Mouse (Mus musculus) T-helper 1 cell (primary cell): ENCODE measurements around the gene C3ar1.

Source experiments
- in situ Hi-C: fragments of 300-600 bp; cut with MboI, MseI; formaldehyde crosslinking; loops from one replicate; pipeline ENCODE4 v1.15.1; 2025; ENCODE audit warnings: high pct_unique_total_duplicates

Gene C3ar1

DNA sequence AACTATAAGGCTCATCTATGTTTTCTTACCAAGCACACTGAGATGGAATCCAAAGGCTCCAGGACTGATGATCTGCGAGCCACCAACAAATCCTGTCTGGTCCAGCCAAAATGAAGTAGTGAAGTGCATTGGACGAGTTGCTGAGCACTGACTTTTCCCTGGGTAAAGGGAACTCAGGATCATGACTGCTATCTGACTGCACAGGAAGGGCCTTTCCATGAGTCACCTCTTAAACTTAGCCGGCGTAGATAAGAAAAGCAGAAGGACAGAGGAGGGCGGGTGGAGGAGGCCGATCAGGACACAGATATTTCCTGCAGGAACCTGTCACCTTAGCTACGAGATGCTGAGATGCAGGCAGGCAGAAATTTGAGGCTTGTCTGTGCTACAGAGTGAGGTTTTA lies at the start of gene C3ar1:
Gene C3ar1 (minus strand): TSS at position 207 of the 400 bp plus-strand sequence.
- in situ Hi-C loops = no loop called here

DNA sequence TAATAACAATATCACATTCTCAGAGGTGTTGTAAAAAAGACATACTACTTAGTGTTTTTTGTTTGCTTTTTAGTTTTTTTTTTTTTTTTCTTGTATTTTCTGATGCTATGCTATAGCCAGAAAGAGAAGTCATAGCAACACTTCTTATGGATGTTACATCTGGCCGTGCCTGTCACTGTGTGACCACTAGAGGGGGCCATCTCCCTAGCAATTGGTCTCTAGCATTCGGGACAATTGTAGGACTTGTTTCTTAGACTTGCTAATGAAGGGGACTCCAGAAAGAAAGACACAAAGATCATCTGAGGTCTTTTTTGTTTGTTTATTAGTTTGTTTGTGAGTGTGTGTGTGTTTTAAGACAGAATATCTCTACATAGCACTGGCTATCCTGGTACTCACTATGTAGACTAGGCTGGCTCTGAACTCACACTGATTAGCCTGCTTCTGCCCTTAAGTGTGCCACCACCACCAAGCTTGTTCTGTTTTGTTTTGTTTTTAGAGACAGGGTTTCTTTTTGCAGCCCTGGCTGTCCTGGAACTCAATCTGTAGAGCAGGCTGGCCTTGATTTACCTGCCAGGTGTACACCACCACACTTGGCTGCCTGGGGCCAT lies 36.6 kb upstream of the C3ar1 start:
- in situ Hi-C loops = loop anchor here (10.0 to 25.0 kb wide), 2 partner anchors 645 to 1372 kb away; partner anchors contain the start of gene Vmn2r21

DNA sequence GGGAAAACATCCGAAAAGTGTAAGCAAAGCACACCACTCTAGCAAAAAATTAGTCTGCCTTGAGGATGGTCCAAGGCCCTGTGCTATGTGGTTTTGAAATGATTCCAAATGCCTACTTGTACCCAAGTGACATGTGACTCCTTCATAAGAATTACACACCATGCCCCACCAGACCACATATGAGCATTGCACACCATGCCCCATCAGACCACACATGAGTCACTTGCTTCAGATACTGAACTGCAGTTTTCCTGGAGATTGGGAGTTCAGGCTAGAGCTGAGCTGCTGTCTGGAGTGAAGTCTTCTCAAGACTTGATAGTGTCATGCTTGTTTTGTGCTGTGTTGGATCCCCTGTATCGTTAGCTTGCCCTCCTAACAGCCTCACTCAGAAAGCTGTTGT lies 33.6 kb upstream of the C3ar1 start:
- in situ Hi-C loops = loop anchor here (25.0 kb wide), 1 partner anchor 648 kb away; the partner anchor contains the start of gene Vmn2r21

DNA sequence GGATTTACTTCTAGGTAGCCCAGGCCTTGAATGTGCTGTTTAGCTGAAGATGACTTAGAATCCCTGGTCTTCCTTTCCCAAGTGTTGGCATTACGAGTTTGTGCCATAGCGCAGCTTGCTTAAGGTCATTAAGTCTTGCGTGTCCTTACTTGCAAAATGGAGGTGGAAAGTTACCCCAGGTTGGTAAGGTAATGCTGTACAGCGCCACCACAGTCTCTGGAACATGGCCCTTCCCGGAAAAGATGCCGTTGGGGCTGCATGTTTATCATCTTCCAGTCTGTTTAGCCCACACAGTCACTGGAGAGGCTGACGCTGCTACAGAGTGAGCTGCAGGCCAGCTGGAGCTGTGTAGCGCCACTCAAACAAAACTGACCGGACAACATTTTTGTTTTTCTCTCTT lies 27.6 kb upstream of the C3ar1 start:
- in situ Hi-C loops = loop anchor here (25.0 kb wide), 1 partner anchor 654 kb away; the partner anchor contains the start of gene Vmn2r21

DNA sequence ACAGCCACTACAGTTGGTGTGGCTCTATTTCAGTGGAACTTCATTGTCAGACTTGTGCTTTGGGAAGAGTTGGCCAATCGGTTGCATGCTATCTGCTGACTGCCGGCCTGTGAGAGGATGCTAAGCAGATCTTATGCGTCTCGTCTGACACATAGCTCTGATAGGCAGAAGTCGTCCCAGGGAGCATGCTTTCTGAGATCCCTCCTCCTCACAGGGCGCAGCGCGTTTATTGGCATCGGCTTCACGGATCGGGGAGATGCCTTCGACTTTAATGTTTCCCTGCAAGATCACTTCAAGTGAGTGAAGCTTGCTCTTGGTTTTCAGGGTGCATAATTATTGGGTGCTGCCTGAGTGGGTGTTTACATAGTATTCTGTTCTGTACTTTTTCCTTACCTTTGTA lies 25.3 kb upstream of the C3ar1 start:
- in situ Hi-C loops = loop anchor here (25.0 kb wide), 1 partner anchor 656 kb away; the partner anchor contains the start of gene Vmn2r21

DNA sequence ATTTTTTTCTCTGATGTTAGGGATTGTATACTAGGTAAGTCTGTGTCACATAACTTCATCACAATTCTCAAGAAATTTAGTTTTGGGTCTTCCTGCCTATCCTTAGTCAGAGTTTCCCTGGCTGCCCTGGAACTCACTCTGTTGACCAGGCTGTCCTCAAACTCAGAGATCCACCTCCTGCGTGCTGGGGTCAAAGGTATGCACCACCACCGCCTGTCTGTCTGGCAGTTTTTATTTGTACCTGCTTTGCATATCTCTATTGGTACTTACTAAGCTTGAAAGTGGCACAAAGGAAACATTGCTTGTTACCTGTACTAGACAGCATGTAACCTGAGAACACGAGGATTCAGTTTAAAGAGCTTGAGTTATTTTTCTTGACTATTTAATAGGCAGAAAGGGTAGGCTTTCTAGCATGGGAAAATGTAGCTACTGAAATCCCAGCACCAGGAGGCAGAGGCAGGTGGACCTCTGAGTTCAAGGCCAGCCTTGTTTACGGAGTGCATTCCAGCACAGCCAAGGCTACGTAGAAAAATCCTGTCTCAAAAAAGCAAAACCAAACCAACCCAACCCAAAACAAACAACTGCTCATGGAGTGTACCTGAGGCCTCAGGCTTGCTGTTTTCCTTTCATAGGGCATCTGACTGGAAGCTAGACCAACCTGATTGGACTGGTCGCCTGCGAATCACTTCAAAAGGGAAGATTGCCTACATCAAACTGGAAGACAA lies 24.0 kb upstream of the C3ar1 start:
- in situ Hi-C loops = loop anchor here (25.0 kb wide), 1 partner anchor 657 kb away; the partner anchor contains the start of gene Vmn2r21

DNA sequence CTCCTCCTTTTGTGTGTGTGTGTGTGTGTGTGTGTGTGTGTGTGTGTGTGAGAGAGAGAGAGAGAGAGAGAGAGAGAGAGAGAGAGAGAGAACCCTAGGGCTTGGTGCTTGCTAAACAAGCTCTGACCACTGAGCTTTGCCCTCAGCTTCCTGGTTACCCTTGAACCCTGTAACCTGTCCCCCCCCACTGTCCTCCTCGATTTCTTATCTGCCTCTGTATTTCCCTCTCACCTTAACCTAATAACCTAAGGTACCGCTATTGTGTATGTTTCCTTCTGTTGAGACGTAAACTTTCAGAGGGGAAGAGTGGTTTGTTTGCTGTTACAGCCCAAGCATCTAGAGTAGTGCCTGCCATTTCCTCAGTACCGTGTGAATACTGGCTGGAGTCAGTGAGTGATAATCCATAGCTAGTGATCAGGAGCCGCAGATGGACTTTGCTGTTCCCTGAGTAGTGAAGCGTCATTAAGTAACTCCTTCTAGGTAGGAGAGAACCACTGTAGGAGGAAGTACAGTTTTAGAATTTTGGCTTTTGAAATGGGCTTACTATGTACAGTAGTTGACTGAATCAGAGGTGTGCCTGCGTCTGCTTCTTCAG lies 23.3 kb upstream of the C3ar1 start:
- in situ Hi-C loops = loop anchor here (25.0 kb wide), 1 partner anchor 658 kb away; the partner anchor contains the start of gene Vmn2r21

DNA sequence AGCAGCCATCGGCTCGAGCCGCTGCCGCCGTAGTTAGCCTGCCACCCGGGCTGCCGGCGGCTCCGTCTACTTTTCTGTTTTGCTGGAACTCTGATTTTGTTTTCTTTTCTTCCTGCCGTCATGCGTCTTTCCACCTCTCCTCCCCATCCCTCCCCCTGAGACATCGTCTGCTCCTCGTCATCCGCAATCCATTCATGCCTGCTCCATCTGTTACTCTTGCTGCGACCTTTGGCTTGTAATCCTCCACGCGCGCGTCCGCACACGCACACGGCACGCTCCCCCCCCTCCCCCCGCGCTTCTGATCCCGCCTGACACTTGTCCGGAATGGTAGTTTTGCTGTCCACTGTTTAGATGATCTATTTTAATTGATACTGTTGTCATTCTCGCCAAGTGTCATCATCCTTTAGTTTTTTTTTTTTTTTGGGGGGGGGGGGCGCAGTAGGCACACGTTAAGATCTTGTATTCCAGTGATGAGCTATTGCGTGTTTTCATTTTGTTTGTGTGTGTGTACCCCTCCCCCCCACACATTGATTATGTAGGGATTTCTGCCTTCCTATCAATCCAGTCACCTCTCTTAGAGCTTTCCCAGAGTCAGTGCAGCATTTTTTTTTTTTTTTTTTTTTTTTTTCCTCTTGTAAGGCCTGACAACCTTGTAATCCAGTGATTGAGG lies 18.9 kb upstream of the C3ar1 start:
- in situ Hi-C loops = loop anchor here (25.0 kb wide), 1 partner anchor 662 kb away; the partner anchor contains the start of gene Vmn2r21

DNA sequence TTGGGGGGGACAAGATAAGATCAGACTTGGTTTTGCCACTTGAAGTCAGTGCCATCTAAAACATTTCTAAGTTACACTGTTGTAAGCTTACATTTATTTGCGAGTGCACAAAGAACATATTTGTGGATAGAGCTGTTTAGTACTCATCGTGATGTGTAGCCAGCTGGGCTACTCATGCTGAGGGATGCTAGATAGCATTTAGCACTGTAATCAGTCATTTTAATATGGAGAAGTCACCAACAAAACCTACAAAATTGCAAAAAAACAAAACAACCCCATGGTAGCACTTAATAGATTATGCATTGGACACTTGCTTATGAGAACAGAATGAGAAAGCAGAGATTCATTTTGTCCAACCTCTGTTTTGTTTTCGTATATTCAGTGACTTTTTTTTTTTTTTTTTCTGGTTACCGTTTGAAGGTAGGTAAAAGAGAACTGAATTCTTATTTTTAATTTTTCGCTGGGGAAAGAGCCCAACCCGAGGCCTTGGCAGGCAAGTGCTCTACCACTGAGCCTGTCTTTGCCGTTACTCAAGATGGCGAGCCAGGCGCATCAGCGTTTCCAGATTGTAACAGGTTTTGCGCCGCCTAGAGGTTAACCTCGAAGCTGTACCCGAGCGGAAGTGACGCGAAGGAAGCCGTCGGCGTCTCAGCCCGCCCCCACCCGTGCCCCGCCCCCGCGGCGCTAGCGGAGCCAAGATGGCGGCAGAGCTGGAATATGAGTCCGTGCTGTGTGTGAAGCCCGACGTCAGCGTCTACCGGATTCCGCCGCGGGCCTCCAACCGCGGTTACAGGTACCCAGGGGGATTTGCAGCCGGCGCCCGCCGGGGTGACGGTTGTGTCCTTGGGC lies 18.1 kb upstream of the C3ar1 start, which contains the start of gene Necap1:
Gene Necap1 (plus strand): TSS at position 604 of the 849 bp plus-strand sequence.
- in situ Hi-C loops = no loop called here

DNA sequence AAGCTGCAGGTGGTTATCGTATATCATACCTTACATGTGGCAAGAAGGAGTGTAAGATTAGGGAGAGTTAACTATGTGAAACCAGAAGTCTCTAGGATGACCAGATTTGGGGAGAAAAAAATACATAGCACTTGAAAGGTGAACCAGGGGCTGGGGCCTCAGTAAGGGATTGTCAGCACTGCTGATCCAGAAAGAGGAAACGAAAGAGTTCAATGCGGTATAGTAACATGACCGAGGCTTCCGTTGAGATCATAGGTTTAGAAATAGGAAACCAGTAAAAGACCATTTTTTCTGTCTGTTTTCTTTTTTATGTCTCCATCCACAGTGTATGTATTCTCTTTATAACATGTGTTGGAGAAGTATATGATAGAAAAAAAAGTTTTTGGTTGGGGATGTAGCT lies 16.8 kb upstream of the C3ar1 start:
- in situ Hi-C loops = no loop called here

DNA sequence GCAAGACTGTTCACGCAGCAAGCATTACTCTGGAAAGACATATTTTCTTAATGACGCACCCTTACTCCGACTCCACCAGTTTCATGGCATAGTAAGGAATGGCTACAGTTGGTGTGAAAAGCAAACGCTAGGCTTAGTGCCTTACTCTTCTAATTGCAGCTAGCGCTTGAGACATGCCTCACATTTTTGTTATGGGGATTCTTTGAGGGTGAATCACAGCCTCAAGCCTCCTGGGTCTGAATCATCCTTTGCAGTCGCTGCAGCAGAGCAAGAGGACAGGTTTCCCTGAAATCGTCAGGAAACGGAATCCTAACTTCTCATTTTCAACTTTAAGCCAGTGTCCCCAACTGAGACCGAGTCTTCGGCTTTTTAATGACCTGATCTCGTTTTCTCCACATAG lies 13.9 kb upstream of the C3ar1 start:
- in situ Hi-C loops = no loop called here

DNA sequence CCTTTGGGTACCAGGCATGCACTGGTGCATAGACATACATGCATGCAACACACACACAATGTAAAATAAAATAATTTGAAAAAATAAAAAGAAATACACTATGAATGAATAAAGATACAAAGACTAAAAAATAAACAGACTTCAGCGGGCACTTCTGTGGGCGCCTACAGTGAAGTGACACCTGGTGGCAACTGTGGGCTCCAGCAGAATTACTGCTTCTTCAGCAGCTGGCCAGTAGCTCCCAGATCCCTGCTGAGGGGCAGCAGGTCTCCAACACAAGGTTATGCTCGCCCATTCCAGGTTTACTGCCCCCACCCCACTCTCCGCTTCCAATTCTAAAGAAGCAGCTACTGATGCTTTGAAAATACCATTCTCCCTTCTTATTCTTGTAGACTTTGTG lies 12.0 kb upstream of the C3ar1 start:
- in situ Hi-C loops = no loop called here

DNA sequence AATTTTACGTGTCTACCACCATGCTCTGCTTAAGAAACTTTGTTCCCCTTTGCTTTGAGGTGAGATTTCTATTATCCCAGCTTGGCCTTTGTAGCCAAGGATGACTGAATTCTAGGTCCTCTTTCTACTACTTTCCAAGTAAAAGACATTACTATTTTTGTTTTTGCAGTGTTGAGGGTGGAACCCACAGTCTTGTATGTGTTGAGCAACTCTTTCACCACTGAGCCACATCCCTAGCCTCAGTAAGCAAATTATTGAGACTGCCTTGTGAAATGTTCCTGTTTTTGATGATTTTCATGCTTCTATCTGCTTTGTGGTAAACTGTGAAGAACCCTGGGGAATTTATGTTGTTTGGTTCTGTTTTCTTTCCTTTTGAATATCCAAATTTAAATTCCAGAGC lies 6.9 kb upstream of the C3ar1 start:
- in situ Hi-C loops = no loop called here

DNA sequence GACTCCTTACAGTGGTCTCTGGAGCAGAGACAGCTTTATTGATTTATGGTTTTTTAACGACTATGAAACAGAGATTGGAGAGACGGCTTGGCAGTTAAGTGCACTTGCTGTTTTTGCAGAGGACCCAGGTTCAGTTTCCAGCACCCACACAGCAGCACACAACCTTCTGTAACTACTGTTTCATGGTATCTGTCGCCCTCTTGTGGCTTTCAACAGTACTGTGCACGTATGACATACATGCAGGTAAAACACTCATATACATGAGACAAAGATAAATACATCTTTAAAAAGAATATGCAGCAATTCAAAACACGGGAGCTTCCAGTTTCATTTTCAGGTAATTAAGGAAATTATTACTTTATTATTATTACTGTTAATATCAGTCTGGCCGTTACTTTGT lies 6.5 kb upstream of the C3ar1 start:
- in situ Hi-C loops = no loop called here

DNA sequence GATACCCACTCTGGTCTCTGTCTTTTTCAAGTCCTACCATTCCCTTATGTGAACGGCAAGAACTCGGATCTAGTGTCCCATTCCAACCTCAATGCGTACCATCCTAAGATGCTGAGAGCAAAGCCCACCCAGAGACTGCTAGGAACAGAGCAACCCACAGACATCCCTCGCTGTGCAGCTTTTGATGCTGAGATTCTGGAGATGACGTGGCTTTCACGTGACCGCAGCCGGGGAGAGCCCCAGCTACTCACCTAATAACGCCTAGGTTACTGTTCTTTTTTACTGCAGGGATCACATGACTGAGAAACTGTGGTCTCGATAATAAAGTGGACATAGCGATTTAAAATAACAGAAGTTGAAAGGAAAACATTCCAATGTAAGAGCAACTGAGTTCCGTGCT lies 1.4 kb downstream of the C3ar1 start:
- in situ Hi-C loops = no loop called here

DNA sequence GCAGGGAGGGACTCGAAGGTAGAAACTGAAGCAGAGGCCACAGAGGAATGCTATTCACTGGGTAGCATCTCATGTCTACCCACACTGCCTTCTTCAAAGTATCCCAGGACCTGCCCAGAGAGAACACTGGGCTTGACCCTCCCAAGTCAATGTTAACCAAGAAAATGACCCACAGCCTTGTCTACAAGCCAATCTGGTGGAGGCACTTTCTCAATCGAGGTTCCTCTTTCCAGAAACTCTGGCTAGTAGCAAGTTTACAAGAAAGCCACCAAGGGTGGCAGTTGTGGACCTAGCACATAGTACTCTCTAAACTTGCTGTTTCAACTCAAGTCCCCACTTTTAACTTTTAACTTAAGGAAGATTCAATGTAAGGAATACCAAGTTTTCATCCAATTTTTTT lies 3.3 kb downstream of the C3ar1 start:
- in situ Hi-C loops = no loop called here

DNA sequence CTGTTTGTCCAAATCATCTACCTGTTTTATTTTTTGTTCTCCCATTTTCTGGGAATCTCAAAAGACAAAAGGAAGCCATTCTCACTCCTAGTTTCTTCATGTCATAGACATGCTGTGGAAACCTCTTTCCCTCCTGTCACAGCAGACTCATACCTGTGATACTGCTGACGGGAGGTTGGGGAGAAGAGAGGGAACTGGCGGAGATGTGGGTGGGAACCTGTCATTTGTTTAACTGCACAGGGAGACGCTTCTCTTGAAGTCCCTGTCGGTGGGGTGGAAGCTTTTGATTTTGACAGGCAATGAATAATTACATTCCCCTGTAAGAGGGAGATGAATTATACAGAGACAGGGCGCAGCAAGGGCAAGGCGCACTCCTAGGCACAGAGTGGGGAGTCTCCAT lies 12.2 kb downstream of the C3ar1 start:
- in situ Hi-C loops = no loop called here

DNA sequence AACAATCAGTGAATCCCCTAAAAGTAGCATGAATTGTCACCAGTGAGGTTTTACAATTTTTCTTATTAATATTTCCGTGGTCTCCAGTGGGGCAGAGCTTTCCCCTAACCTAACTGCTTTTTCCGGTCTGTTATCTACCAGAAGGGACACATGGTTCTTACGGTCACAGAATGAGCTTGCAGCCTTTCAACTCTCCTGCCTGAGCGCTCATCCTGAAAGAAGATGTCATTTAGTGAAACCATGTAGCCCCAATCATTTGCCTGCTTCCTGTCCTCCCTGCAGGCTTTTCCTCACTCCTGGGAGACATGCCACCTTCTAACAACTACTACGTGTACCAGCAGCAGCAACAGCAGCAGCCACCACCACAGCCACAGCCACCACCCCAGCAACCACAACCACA lies 18.4 kb downstream of the C3ar1 start:
- in situ Hi-C loops = no loop called here

DNA sequence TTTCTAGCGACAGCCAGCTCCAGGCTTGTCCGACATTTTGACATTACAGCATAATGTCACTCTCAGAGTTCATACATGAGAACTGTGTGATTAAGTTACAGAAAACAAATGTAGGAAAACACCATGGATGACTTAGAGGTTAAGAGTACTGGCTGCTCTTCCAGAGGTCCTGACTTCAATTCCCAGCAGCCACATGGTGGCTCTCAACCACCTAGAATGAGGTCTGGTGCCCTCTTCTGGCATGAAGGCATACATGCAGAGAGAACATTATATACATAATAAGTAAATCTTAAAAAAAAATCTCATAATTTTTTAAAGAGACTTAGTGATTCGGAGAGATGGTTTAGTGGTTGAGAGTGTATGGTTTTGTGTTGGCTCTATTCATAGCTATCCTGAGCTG lies 19.0 kb downstream of the C3ar1 start:
- in situ Hi-C loops = no loop called here

DNA sequence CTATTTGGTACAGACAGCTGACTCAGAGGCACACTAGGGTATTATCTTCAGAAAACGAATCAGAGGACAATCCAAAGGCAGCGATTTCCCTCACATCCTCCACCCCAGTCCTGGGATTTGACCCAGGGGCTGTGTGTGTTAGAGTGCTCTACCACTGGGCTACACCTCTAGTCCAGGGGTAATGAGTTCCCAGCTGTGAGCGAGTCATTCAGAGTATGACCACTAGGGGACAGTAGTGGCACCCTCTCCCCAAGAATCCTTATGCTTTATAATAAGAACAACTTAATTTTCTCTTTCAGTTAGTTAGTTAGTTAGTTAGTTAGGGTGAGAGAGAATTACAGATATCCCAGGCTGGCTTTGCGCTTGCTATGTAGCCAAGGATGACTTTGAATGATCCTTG lies 21.6 kb downstream of the C3ar1 start:
- in situ Hi-C loops = no loop called here

DNA sequence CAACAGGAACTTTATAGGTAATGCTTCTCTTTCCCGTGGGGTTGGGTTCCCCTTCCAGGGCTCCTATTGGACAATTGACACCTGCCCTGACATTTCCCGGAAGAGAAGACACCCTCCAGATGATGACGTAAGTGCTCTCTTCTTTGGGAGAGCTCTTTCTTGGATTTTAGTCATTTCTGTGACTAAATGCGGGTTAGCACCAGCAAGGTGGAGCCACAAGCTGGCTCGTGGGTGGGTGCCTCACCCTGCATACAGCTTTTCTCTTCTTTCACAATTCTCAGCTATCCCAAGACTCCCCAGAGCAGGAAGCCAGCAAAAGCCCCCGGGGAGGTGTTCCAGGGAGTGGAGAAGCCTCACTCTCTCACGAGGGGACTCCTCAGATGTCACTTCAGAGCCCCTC lies 23.1 kb downstream of the C3ar1 start:
- in situ Hi-C loops = no loop called here
